Mouse (Mus musculus) testis, adult 2 months (tissue): ENCODE measurements around the gene Dpy19l1.

Source experiments
- CTCF ChIP-seq: fragments of 200-500 bp; IDR thresholded peaks from 2 replicates; pipeline ENCODE4 v1.5.1; 2012; ENCODE audit warnings: low read depth, mild to moderate bottlenecking, inconsistent platforms, low read length, moderate library complexity; ENCODE audit not compliant: control insufficient read depth, insufficient read depth, insufficient replicate concordance
- POLR2A ChIP-seq: fragments of 200-500 bp; IDR thresholded peaks from 2 replicates; pipeline ENCODE4 v1.6.1; 2012; ENCODE audit warnings: low read depth, mild to moderate bottlenecking, inconsistent platforms, low read length, moderate library complexity; ENCODE audit not compliant: control insufficient read depth

GRCm38 (mm10) chr9:24503067-24503857, at the start of gene Dpy19l1:
- TF ChIP-seq POLR2A, result peak; percentile 64
- TF ChIP-seq CTCF, result no peak
